Mouse (Mus musculus): Measurements from ENCODE around the gene Fbxl8. TPM values are rescaled to one million over a fixed set of nuclear protein-coding genes. Genes with fewer than 3 reads are reported as not detected.

Gene Fbxl8
- polyA plus RNA-seq, 1 experiment from 2014 or later: 4.9 TPM

DNA sequence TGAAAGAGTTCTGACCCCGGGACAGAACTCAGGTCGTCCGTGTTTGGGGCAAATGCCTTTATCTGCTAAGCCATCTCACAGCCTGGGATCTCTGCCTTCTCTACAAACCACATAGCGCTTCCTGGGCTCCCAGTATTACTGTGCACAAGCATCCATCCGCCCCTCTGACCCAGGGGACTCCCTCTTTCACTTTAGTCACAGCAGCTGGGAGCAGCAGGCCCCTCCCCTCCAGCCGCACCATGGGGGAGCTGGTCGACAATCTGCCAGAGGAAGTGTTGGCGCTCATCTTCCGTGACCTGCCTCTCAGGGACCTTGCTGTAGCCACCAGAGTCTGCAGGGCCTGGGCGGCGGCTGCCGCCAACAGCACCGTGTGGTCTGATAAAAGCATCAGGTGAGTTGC lies 2.3 kb downstream of the Fbxl8 start:
- H3K27me3 ChIP-seq (ENCODE audit: control insufficient read depth, insufficient read depth, low read depth, low read length): peaks cover 50% of the 10 kb centered on the region
- H3K4me2 ChIP-seq (ENCODE audit: low read depth, low read length): no peak overlapping the region
- H3K4me3 ChIP-seq (ENCODE audit: low read length): no peak overlapping the region
- no peaks in the 10 kb centered on the region for H3K9me3 ChIP-seq (ENCODE audit: control insufficient read depth, low read length)
- H3K27ac ChIP-seq (ENCODE audit: low read length): no peak overlapping the region
- peaks cover 31% of the 10 kb centered on the region for H3K4me1 ChIP-seq (replicated peaks; ENCODE audit: control insufficient read depth, insufficient read depth, low read length)
- no peak overlapping the region for H3K9ac ChIP-seq (ENCODE audit: low read length)
- WGBS: 33% methylated on average over 13 of the region's 13 CpGs
- no peak for ATAC-seq (ENCODE audit: low read depth)
- no peaks in the 10 kb centered on the region for H3K36me3 ChIP-seq (ENCODE audit: control insufficient read depth, insufficient read depth, low read length)

DNA sequence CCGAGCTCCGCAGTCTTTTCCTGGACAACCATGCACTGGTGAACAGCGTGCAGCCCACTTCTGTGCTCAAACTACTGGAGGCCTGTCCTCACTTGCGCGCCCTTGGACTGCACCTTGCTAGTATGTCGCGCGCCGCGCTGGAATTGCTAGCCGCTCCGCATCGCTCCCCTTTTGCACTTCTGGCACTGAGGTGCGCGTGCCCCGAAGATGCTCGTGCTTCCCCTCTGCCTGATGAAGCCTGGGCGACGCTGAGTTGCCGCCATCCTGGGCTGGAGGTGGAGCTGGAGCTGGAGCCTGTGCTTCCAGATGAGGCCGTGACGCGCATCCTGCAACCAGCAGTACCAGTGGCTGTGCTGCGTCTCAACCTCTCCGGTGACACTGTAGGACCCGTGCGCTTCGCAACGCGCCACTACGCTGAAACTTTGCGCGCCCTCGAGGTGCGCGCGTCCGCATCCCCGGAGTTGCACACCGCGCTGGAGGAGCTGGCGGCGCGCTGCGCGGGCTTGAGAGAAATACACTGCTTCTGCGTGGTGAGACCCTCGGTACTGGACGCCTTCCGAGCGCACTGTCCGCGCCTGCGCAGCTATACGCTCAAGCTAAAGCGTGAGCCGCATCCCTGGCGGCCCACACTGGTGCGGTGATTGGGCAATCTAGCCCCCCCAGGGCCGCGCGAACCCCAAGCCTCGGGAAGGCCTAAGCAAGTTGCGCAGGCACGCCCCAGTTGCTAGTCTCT lies 4.1 kb downstream of the Fbxl8 start:
- Histone ChIP-seq H3K27ac (ENCODE audit: low read length) (no peak overlapping the region), H3K36me3 (ENCODE audit: control insufficient read depth, insufficient read depth, low read length) (no peaks in the 10 kb centered on the region), H3K27me3 (ENCODE audit: control insufficient read depth, insufficient read depth, low read depth, low read length) (peaks cover 63% of the 10 kb centered on the region), H3K4me2 (ENCODE audit: low read depth, low read length) (peak overlapping the region; percentile 87), H3K4me1 (replicated peaks; ENCODE audit: control insufficient read depth, insufficient read depth, low read length) (peaks cover 31% of the 10 kb centered on the region), H3K4me3 (ENCODE audit: low read length) (peak overlapping the region; percentile 49), H3K9me3 (ENCODE audit: control insufficient read depth, low read length) (no peaks in the 10 kb centered on the region), H3K9ac (ENCODE audit: low read length) (peak overlapping the region; percentile 55)
- ATAC-seq (ENCODE audit: low read depth): peak; percentile 27
- 3% methylated on average over 65 of the region's 65 CpGs for WGBS

DNA sequence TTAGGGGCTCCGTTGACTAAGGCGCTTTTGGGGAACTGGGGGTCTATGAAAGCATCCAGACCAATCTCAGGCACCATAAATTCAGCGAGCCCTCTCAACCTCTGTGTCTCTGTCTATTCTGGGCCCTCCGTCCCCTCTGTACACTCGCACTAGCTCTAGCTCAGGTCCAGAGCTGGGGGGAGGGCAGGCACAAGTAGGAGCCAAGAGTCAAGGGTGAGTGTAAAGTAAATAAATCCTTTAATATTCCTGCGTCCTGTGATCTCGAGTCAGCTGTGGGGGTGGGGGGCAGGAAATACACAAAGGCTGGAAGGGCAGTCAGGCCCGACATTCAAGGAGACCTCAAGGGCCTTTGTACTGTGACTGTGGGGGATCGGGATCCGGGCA lies 4.6 kb downstream of the Fbxl8 start:
- peak; percentile 21 for ATAC-seq (ENCODE audit: low read depth)
- Histone ChIP-seq H3K4me1 (replicated peaks; ENCODE audit: control insufficient read depth, insufficient read depth, low read length) (peaks cover 27% of the 10 kb centered on the region), H3K36me3 (ENCODE audit: control insufficient read depth, insufficient read depth, low read length) (no peaks in the 10 kb centered on the region), H3K4me3 (ENCODE audit: low read length) (peak overlapping the region; percentile 49), H3K27ac (ENCODE audit: low read length) (no peak overlapping the region), H3K9ac (ENCODE audit: low read length) (peak overlapping the region; percentile 55), H3K9me3 (ENCODE audit: control insufficient read depth, low read length) (no peaks in the 10 kb centered on the region), H3K27me3 (ENCODE audit: control insufficient read depth, insufficient read depth, low read depth, low read length) (peaks cover 65% of the 10 kb centered on the region), H3K4me2 (ENCODE audit: low read depth, low read length) (peak overlapping the region; percentile 87)
- WGBS: 2% methylated on average over 10 of the region's 10 CpGs

DNA sequence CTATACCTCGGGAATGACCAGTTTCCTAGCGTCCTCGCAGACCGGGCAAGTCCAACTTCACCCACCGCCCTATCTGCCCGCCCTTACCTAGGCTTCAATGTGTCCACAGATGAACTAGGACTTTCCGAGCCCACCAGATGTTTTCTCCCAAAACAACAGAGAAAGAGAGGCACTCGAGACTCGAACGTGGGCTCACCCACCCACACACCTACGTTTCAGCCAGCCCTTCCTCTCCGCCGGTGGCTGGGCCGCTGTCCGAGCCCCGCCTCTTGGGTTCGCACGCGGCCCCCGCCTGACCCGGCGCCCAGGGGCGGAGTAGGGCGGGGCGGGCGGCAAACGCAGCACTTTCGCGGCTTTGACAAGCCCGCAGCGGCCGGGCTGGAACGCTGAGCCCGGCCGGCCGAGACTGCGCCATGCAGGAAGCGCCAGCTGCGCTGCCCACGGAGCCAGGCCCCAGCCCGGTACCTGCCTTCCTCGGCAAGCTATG lies 5.1 kb downstream of the Fbxl8 start, which contains the start of gene Hsf4:
Gene Hsf4, plus strand, starts transcription at position 341 of the 487 bp plus-strand sequence.
- peak within 1 kb of the TSS; percentile 55 for H3K9ac ChIP-seq (ENCODE audit: low read length)
- H3K27ac ChIP-seq (ENCODE audit: low read length): no peak within 1 kb of the TSS
- peak within 1 kb of the TSS; percentile 87 for H3K4me2 ChIP-seq (ENCODE audit: low read depth, low read length)
- H3K9me3 ChIP-seq (ENCODE audit: control insufficient read depth, low read length): no peaks in the 10 kb centered on the region
- no peaks in the 10 kb centered on the region for H3K36me3 ChIP-seq (ENCODE audit: control insufficient read depth, insufficient read depth, low read length)
- ATAC-seq (ENCODE audit: low read depth): peak; percentile 72
- peaks cover 27% of the 10 kb centered on the region for H3K4me1 ChIP-seq (replicated peaks; ENCODE audit: control insufficient read depth, insufficient read depth, low read length)
- 1% methylated on average over 42 of the region's 42 CpGs for whole genome bisulfite sequencing
- H3K27me3 ChIP-seq (ENCODE audit: control insufficient read depth, insufficient read depth, low read depth, low read length): peaks cover 69% of the 10 kb centered on the region
- H3K4me3 ChIP-seq (ENCODE audit: low read length): peak within 1 kb of the TSS; percentile 49

DNA sequence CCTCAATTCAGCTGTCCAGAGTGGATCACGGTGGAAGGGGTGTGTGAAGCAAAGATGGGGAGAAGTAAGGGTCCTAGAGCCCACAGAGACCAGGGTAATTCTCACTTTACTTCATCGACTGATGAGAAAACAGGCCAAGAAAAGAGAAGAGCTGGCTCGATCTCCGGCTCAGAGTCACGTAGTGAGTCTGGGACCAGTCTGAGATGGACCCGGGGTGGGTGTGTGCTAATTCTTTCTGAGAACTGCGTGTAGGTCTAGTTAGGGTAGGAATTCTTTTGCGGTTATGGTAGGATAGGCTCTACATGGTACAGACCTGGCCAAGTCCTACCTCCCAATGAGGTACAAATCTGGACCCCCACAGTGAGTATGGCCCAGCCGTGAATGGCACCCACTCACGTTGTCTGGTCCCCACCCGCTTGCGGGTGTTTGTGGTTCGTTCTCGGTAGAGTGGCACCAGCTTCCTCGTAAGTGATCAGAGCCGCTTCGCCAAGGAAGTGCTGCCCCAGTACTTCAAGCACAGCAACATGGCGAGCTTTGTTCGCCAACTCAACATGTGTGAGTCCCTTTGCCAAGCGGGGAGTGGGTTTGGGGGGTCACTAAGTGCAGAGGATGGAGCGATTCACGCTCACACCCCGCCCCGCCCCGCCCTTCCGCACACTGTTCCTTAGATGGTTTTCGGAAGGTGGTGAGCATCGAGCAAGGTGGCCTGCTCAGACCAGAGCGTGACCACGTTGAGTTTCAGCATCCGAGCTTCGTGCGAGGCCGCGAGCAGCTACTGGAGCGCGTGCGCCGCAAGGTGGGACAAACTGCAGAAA lies 5.9 kb downstream of the Fbxl8 start:
- H3K9ac ChIP-seq (ENCODE audit: low read length): peak overlapping the region; percentile 55
- peak overlapping the region; percentile 49 for H3K4me3 ChIP-seq (ENCODE audit: low read length)
- 8% methylated on average over 39 of the region's 39 CpGs for WGBS
- peaks cover 77% of the 10 kb centered on the region for H3K27me3 ChIP-seq (ENCODE audit: control insufficient read depth, insufficient read depth, low read depth, low read length)
- H3K4me1 ChIP-seq (replicated peaks; ENCODE audit: control insufficient read depth, insufficient read depth, low read length): peaks cover 21% of the 10 kb centered on the region
- no peaks in the 10 kb centered on the region for H3K36me3 ChIP-seq (ENCODE audit: control insufficient read depth, insufficient read depth, low read length)
- no peaks in the 10 kb centered on the region for H3K9me3 ChIP-seq (ENCODE audit: control insufficient read depth, low read length)
- H3K27ac ChIP-seq (ENCODE audit: low read length): no peak overlapping the region
- H3K4me2 ChIP-seq (ENCODE audit: low read depth, low read length): peak overlapping the region; percentile 87
- no peak for ATAC-seq (ENCODE audit: low read depth)

DNA sequence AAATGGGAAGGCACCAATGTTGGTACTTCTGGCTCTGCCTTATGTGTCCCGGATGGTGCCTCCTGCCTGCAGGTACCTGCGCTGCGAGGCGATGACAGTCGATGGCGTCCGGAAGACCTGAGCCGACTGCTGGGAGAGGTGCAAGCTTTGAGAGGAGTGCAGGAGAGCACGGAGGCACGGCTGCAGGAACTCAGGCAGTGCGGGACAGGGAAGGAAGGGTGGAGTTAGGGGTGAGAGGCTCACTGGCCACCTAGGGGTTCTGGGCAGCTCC lies 6.4 kb downstream of the Fbxl8 start:
- Histone ChIP-seq H3K4me2 (ENCODE audit: low read depth, low read length) (no peak overlapping the region), H3K27me3 (ENCODE audit: control insufficient read depth, insufficient read depth, low read depth, low read length) (peaks cover 83% of the 10 kb centered on the region), H3K27ac (ENCODE audit: low read length) (no peak overlapping the region), H3K9ac (ENCODE audit: low read length) (no peak overlapping the region), H3K4me3 (ENCODE audit: low read length) (no peak overlapping the region), H3K9me3 (ENCODE audit: control insufficient read depth, low read length) (no peaks in the 10 kb centered on the region), H3K4me1 (replicated peaks; ENCODE audit: control insufficient read depth, insufficient read depth, low read length) (peaks cover 26% of the 10 kb centered on the region), H3K36me3 (ENCODE audit: control insufficient read depth, insufficient read depth, low read length) (no peaks in the 10 kb centered on the region)
- 2% methylated on average over 11 of the region's 11 CpGs for WGBS
- ATAC-seq (ENCODE audit: low read depth): no peak

DNA sequence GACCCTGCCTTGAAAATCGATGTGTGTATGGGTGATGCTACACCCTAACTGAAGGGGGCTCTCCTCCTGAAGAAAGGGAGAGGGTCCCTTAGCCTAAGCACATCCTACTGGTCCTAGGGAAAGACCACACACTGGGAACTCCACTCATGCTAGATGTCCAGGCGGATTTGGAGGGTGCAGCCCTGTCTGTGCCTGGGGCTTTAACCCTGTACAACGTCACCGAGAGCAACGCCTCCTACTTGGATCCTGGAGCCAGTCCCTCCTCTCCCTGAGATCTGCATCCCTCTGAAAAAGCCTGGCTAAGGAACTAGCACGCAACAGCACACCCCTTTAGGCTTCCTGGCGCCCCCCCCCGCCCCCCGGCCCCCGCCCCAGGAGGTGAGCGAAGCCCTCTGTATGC lies 10.9 kb downstream of the Fbxl8 start:
- Histone ChIP-seq H3K27ac (ENCODE audit: low read length) (no peak overlapping the region), H3K4me1 (replicated peaks; ENCODE audit: control insufficient read depth, insufficient read depth, low read length) (peaks cover 19% of the 10 kb centered on the region), H3K36me3 (ENCODE audit: control insufficient read depth, insufficient read depth, low read length) (no peaks in the 10 kb centered on the region), H3K4me3 (ENCODE audit: low read length) (no peak overlapping the region; the same call in 1 of the 2 replicates), H3K27me3 (ENCODE audit: control insufficient read depth, insufficient read depth, low read depth, low read length) (peaks cover 81% of the 10 kb centered on the region), H3K9ac (ENCODE audit: low read length) (peak overlapping the region; percentile 34; the same call in 1 of the 2 replicates), H3K9me3 (ENCODE audit: control insufficient read depth, low read length) (no peaks in the 10 kb centered on the region), H3K4me2 (ENCODE audit: low read depth, low read length) (peak overlapping the region; percentile 74)
- no peak for ATAC-seq (ENCODE audit: low read depth)
- WGBS: 13% methylated on average over 11 of the region's 11 CpGs

DNA sequence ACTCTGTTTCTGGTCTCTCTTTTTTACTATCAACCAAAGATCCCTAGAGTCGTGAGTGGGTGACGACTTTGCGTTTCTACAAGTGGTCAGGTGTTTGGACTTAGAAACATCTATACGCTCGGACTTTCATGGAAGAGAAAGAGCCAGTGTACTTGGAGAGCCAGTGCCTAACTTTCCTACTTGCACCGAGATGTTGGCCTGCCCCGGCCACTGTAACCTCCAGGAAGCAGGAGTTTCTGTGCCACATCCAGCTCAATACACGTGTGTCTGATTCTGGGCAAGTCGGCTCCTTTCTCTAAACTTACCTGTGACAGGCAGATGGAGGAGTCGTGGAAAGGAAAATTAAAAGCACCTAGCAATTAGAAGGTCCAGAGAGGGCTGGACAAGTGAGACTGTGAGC lies 11.4 kb downstream of the Fbxl8 start, which contains the start of gene Nol3:
Gene Nol3, plus strand, starts transcription at position 301 of the 400 bp plus-strand sequence.
- no peak within 1 kb of the TSS for H3K27ac ChIP-seq (ENCODE audit: low read length)
- no peaks in the 10 kb centered on the region for H3K9me3 ChIP-seq (ENCODE audit: control insufficient read depth, low read length)
- H3K36me3 ChIP-seq (ENCODE audit: control insufficient read depth, insufficient read depth, low read length): no peaks in the 10 kb centered on the region
- peaks cover 19% of the 10 kb centered on the region for H3K4me1 ChIP-seq (replicated peaks; ENCODE audit: control insufficient read depth, insufficient read depth, low read length)
- peaks cover 77% of the 10 kb centered on the region for H3K27me3 ChIP-seq (ENCODE audit: control insufficient read depth, insufficient read depth, low read depth, low read length)
- peak within 1 kb of the TSS; percentile 74 for H3K4me2 ChIP-seq (ENCODE audit: low read depth, low read length)
- WGBS: 3% methylated on average over 10 of the region's 10 CpGs
- no peak for ATAC-seq (ENCODE audit: low read depth)
- H3K9ac ChIP-seq (ENCODE audit: low read length): peak within 1 kb of the TSS; percentile 50
- peak within 1 kb of the TSS; percentile 49 for H3K4me3 ChIP-seq (ENCODE audit: low read length)
